Mouse (Mus musculus): ENCODE measurements around the gene Gys1. TPM values are rescaled to one million over a fixed set of nuclear protein-coding genes. Genes with fewer than 3 reads are reported as not detected.

The Gys1 gene
- total and polyA plus RNA-seq, 2 experiments from 2014 or later, result 12.0 to 19.7 TPM

- WGBS, result 84% methylated on average over 7 of the region's 7 CpGs
- DNase-seq (ENCODE audit: low spot score), result no peak
- Histone ChIP-seq H3K27me3 (ENCODE audit: insufficient read depth, low read length) (no peaks in the 10 kb centered on the region), H3K4me1 (ENCODE audit: insufficient read depth, low read length) (0 out of 2 replicates have a peak, but pooled peaks cover 3% of the 10 kb centered on the region), H3K27ac (ENCODE audit: low read depth, low read length) (no peak overlapping the region), H3K36me3 (ENCODE audit: insufficient read depth, low read length) (no peaks in the 10 kb centered on the region), H3K4me3 (ENCODE audit: low read depth, low read length) (no peak overlapping the region), H3K9ac (replicated peaks; ENCODE audit: low read length, poor library complexity, severe bottlenecking) (no peak overlapping the region), H3K4me2 (ENCODE audit: low read depth, low read length, poor library complexity, severe bottlenecking) (no peak overlapping the region), H3K9me3 (ENCODE audit: low read length) (no peaks in the 10 kb centered on the region)
- no peak for ATAC-seq (ENCODE audit: low FRiP score)
- no peak for TF ChIP-seq CTCF (IDR thresholded peaks at IDR 0.05)
Observed at GRCm38 (mm10) chr7:45486158-45486557, 51.5 kb downstream of the Gys1 start.

- no peak for TF ChIP-seq CTCF (IDR thresholded peaks at IDR 0.05)
- ATAC-seq (ENCODE audit: low FRiP score), result no peak
- H3K27ac ChIP-seq (ENCODE audit: low read depth, low read length), result 0 out of 2 replicates have a peak within 1 kb of the TSS, but pooled peaks have one; percentile 90
- 78% methylated on average over 12 of the region's 12 CpGs for WGBS
- no peak within 1 kb of the TSS; the same call in 1 of the 2 replicates for H3K4me3 ChIP-seq (ENCODE audit: low read depth, low read length)
- no peak within 1 kb of the TSS for H3K4me2 ChIP-seq (ENCODE audit: low read depth, low read length, poor library complexity, severe bottlenecking)
- H3K9ac ChIP-seq (replicated peaks; ENCODE audit: low read length, poor library complexity, severe bottlenecking), result no peak within 1 kb of the TSS
- H3K27me3 ChIP-seq (ENCODE audit: insufficient read depth, low read length), result no peaks in the 10 kb centered on the region
- H3K36me3 ChIP-seq (ENCODE audit: insufficient read depth, low read length), result no peaks in the 10 kb centered on the region
- H3K9me3 ChIP-seq (ENCODE audit: low read length), result no peaks in the 10 kb centered on the region
- DNase-seq (ENCODE audit: low spot score), result no peak
- 0 out of 2 replicates have a peak, but pooled peaks cover 3% of the 10 kb centered on the region for H3K4me1 ChIP-seq (ENCODE audit: insufficient read depth, low read length)
Observed at GRCm38 (mm10) chr7:45486761-45487415, 52.2 kb downstream of the Gys1 start, which contains the start of gene Gm45808. Gene Gm45808 (minus strand): TSS chr7:45486811.

- TF ChIP-seq CTCF (IDR thresholded peaks at IDR 0.05), result no peak
- peak overlapping the region; percentile 37 for H3K4me3 ChIP-seq (ENCODE audit: low read depth, low read length)
- no peaks in the 10 kb centered on the region for H3K27me3 ChIP-seq (ENCODE audit: insufficient read depth, low read length)
- peak overlapping the region; percentile 67 for H3K4me2 ChIP-seq (ENCODE audit: low read depth, low read length, poor library complexity, severe bottlenecking)
- H3K4me1 ChIP-seq (ENCODE audit: insufficient read depth, low read length), result 0 out of 2 replicates have a peak, but pooled peaks cover 3% of the 10 kb centered on the region
- H3K36me3 ChIP-seq (ENCODE audit: insufficient read depth, low read length), result peaks cover 4% of the 10 kb centered on the region
- peak; percentile 75 for ATAC-seq (ENCODE audit: low FRiP score)
- 22% methylated on average over 11 of the region's 11 CpGs for WGBS
- peak overlapping the region; percentile 63 for H3K9ac ChIP-seq (replicated peaks; ENCODE audit: low read length, poor library complexity, severe bottlenecking)
- peak overlapping the region; percentile 90 for H3K27ac ChIP-seq (ENCODE audit: low read depth, low read length)
- H3K9me3 ChIP-seq (ENCODE audit: low read length), result no peaks in the 10 kb centered on the region
- DNase-seq (ENCODE audit: low spot score), result peak; percentile 55
Observed at GRCm38 (mm10) chr7:45487861-45488292, 53.2 kb downstream of the Gys1 start.

GRCm38 (mm10) chr7:45488293-45489204 lies 53.9 kb downstream of the Gys1 start, which contains the start of gene Dhdh:
Gene Dhdh (minus strand): TSS chr7:45488805.
- H3K4me1 ChIP-seq (ENCODE audit: insufficient read depth, low read length), result 0 out of 2 replicates have a peak, but pooled peaks cover 3% of the 10 kb centered on the region
- no peaks in the 10 kb centered on the region for H3K27me3 ChIP-seq (ENCODE audit: insufficient read depth, low read length)
- no peak for TF ChIP-seq CTCF (IDR thresholded peaks at IDR 0.05)
- DNase-seq (ENCODE audit: low spot score) (peak; percentile 61), ATAC-seq (ENCODE audit: low FRiP score) (peak; percentile 67)
- peak within 1 kb of the TSS; percentile 67 for H3K4me2 ChIP-seq (ENCODE audit: low read depth, low read length, poor library complexity, severe bottlenecking)
- 10% methylated on average over 32 of the region's 38 CpGs for WGBS
- peak within 1 kb of the TSS; percentile 63 for H3K9ac ChIP-seq (replicated peaks; ENCODE audit: low read length, poor library complexity, severe bottlenecking)
- H3K36me3 ChIP-seq (ENCODE audit: insufficient read depth, low read length), result peaks cover 10% of the 10 kb centered on the region
- no peaks in the 10 kb centered on the region for H3K9me3 ChIP-seq (ENCODE audit: low read length)
- H3K27ac ChIP-seq (ENCODE audit: low read depth, low read length), result peak within 1 kb of the TSS; percentile 90
- H3K4me3 ChIP-seq (ENCODE audit: low read depth, low read length), result peak within 1 kb of the TSS; percentile 37

GRCm38 (mm10) chr7:45489578-45489977 lies 54.9 kb downstream of the Gys1 start:
- Histone ChIP-seq H3K27me3 (ENCODE audit: insufficient read depth, low read length) (no peaks in the 10 kb centered on the region), H3K9ac (replicated peaks; ENCODE audit: low read length, poor library complexity, severe bottlenecking) (no peak overlapping the region), H3K4me1 (ENCODE audit: insufficient read depth, low read length) (0 out of 2 replicates have a peak, but pooled peaks cover 3% of the 10 kb centered on the region), H3K36me3 (ENCODE audit: insufficient read depth, low read length) (peaks cover 21% of the 10 kb centered on the region), H3K4me3 (ENCODE audit: low read depth, low read length) (no peak overlapping the region), H3K9me3 (ENCODE audit: low read length) (no peaks in the 10 kb centered on the region), H3K4me2 (ENCODE audit: low read depth, low read length, poor library complexity, severe bottlenecking) (no peak overlapping the region), H3K27ac (ENCODE audit: low read depth, low read length) (no peak overlapping the region)
- no peak for DNase-seq (ENCODE audit: low spot score)
- 84% methylated on average over 7 of the region's 7 CpGs for WGBS
- no peak for TF ChIP-seq CTCF (IDR thresholded peaks at IDR 0.05)
- ATAC-seq (ENCODE audit: low FRiP score), result no peak

Data from midbrain, postnatal 0 days (tissue).